Mouse (Mus musculus): ENCODE measurements around the gene Mmgt2. TPM values are rescaled to one million over a fixed set of nuclear protein-coding genes. Genes with fewer than 3 reads are reported as not detected.

Gene Mmgt2
- 82.9 and 86.3 TPM in 2 replicates for polyA plus RNA-seq (2015; fragmentation: Nextera tagmentation; extraction: Ambion mirVana)

DNA sequence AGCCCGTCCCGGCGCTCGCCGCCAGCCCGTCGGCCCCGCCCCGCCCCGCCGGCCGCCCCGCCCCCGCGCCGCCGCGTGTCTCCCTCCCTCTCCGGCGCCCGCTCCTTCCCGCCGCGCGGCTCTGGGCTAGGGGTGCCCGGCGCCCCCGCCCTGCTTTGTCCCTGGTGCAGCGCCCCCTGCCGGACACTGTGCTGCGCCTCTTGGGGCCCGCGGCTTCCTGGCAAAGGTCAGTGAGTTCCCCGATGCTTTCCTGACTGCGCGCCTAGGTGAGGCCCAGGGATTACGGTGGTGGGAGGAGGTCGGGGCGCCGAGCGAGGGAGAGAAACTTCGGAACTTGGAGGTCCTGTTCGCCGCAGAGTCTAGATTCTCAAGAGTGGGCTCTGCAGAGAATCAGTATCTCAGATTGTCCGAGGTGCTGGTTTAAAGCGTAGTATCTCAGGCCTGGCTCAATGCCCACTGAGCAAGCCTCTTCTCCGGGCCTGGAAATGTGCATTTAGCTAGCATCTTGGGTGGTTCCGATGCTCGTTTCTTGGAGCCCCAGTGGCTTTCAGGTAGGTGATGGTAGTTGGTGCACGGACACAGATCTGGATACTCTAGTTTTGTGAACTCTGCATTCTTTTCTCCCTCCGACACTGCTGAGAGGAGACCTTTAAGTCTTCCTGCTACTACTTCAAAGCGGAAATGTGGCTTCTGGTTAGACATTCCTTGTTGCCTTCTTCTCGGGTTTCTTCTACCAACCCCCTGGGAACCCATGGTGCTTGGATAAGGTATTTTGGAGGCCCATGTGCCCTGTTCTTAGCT lies at the start of gene Mmgt2:
TSS of gene Mmgt2 (plus strand) at position 74 of the 801 bp plus-strand sequence.
- H3K36me3 ChIP-seq (ENCODE audit: control insufficient read depth, insufficient read depth, low read length), result peaks cover 3% of the 10 kb centered on the region; the same call in 1 of the 2 replicates
- peak within 1 kb of the TSS; percentile 74 for H3K4me3 ChIP-seq (ENCODE audit: low read length)
- H3K4me1 ChIP-seq (ENCODE audit: control insufficient read depth, insufficient read depth, low read length), result peaks cover 37% of the 10 kb centered on the region
- H3K4me2 ChIP-seq (ENCODE audit: low read depth, low read length), result peak within 1 kb of the TSS; percentile 91
- H3K27me3 ChIP-seq (replicated peaks; ENCODE audit: control insufficient read depth, insufficient read depth, low read length), result no peaks in the 10 kb centered on the region
- H3K9me3 ChIP-seq (ENCODE audit: control insufficient read depth, low read length), result no peaks in the 10 kb centered on the region
- H3K27ac ChIP-seq (ENCODE audit: low read length), result peak within 1 kb of the TSS; percentile 93
- 2% methylated on average over 50 of the region's 53 CpGs for WGBS
- ATAC-seq, result peak; percentile 93
- H3K9ac ChIP-seq (ENCODE audit: low read depth, low read length), result peak within 1 kb of the TSS; percentile 85

DNA sequence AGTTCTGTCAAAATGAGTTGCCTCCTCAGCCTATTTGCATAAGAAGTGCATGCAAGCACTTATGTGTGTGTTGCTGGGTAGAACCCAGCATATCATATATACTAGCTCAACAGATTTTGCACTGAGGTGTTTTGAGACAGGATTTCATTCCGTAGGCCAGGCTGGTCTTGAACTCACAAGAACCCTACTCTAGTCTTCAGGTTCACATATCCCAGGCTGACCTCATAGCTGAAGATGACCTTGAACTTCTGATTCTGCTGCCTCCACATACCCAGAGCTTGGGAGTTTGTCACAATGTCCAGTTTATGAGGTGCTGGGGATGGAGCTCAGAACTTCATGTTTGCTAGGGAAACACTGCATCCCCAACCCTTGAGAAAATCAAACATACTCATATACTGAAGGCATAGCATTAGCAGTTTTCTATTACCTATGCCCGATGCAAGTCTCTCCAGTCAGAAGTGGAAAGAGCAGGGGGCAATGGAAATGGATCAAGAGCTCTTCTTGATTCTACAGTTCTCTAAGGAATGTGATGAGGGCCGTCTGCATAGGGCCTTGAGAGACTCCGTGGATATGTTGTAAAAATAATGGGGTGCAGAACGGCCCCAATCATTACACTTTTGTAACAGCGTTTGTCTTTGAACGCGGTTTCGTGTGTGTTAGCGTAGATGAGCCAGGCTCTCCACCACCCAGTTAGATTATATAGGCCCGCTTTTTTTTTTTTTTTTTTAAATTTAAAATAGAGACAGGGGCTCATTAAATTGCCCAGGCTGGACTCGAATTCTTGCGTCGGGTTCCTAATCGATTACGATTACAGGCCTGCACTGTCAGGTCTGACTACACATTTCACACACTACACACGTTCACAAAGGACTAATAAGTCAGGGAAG lies 46.5 kb upstream of the Mmgt2 start:
- 10% methylated on average over 17 of the region's 17 CpGs for WGBS
- ATAC-seq, result peak; percentile 5
- H3K4me3 ChIP-seq (ENCODE audit: low read length), result peak overlapping the region; percentile 76

DNA sequence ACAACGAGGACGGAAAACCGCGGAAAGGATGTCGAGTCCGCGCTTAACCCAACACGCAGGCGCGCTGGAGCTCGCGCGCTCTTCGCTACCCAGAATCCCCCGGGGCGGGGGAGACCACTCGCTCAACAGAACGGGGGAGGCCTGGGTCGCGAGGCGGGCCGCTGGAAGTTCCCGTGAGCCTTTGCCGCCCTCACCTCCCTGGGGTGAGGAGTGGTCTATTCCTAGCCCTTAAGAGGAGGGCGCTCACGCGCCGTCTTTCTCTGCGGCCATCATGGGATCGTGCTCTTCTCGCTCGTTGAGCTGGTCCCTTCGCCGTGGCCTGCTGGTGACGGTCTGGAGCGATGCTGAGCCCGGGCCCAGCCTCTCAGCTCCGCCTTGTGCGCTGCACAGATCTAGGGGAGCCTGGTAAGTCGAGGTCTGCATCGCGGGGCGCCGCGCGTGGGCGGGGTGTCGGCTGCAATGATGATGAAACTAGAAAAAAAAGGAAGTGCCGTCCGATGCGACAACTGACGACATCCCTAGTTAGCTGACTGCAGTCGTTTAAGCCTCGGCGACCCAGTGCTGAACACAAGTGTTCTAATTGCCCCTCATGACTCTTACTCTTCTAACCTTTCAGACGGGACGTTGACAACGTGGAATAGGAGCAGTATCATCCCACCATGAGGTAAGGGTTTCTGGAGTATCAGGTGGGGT lies 45.7 kb upstream of the Mmgt2 start:
- Histone ChIP-seq H3K4me2 (ENCODE audit: low read depth, low read length) (peak overlapping the region; percentile 65), H3K36me3 (ENCODE audit: control insufficient read depth, insufficient read depth, low read length) (peaks cover 16% of the 10 kb centered on the region; the same call in 1 of the 2 replicates), H3K27ac (ENCODE audit: low read length) (peak overlapping the region; percentile 94), H3K27me3 (replicated peaks; ENCODE audit: control insufficient read depth, insufficient read depth, low read length) (no peaks in the 10 kb centered on the region), H3K9ac (ENCODE audit: low read depth, low read length) (peak overlapping the region; percentile 94), H3K4me3 (ENCODE audit: low read length) (peak overlapping the region; percentile 76), H3K4me1 (ENCODE audit: control insufficient read depth, insufficient read depth, low read length) (peaks cover 21% of the 10 kb centered on the region), H3K9me3 (ENCODE audit: control insufficient read depth, low read length) (no peaks in the 10 kb centered on the region)
- under 1% methylated on average over 58 of the region's 58 CpGs for WGBS
- peak; percentile 92 for ATAC-seq

More for the DNA sequence above, 46.5 kb upstream of the Mmgt2 start:
- peak overlapping the region; percentile 67 for H3K9ac ChIP-seq (ENCODE audit: low read depth, low read length)
- H3K27me3 ChIP-seq (replicated peaks; ENCODE audit: control insufficient read depth, insufficient read depth, low read length), result no peaks in the 10 kb centered on the region
- H3K27ac ChIP-seq (ENCODE audit: low read length), result peak overlapping the region; percentile 63
- H3K36me3 ChIP-seq (ENCODE audit: control insufficient read depth, insufficient read depth, low read length), result peaks cover 16% of the 10 kb centered on the region; the same call in 1 of the 2 replicates
- no peaks in the 10 kb centered on the region for H3K9me3 ChIP-seq (ENCODE audit: control insufficient read depth, low read length)
- H3K4me1 ChIP-seq (ENCODE audit: control insufficient read depth, insufficient read depth, low read length), result peaks cover 21% of the 10 kb centered on the region
- H3K4me2 ChIP-seq (ENCODE audit: low read depth, low read length), result peak overlapping the region; percentile 45

DNA sequence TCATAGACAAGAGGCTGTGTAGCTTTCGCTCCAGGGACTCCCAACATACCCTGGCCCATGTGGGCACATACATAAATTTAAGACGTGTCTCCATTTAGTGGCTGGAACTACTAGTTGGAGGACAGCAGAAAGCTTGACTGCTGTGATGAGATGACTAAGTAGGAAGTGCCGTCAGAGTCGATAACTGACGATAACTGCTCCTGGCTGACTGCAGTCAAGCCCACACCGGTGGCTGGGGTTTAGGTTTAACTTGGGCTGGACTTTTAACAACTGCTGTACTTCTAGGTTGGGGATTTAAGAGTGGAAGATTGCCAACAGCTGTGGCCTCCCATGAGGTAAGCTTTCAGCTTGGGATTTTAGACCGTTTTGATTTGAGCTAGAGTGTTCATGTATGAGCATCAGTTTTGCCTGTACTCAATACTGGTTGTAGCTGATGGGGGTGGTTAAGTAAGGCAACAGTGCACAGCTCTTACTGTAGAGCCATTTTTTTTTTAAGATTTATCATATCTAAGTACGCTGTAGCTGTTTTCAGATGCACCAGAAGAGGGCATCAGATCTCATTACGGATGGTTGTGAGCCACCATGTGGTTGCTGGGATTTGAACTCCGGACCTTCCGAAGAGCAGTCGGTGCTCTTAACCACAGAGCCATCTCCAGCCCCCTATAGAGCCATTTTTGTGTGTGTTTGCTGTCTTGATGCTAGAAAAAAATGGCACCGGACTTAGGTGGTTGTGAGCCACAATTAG lies 45.0 kb upstream of the Mmgt2 start:
- peaks cover 16% of the 10 kb centered on the region; the same call in 1 of the 2 replicates for H3K36me3 ChIP-seq (ENCODE audit: control insufficient read depth, insufficient read depth, low read length)
- H3K27me3 ChIP-seq (replicated peaks; ENCODE audit: control insufficient read depth, insufficient read depth, low read length), result no peaks in the 10 kb centered on the region
- H3K9me3 ChIP-seq (ENCODE audit: control insufficient read depth, low read length), result no peaks in the 10 kb centered on the region
- peaks cover 21% of the 10 kb centered on the region for H3K4me1 ChIP-seq (ENCODE audit: control insufficient read depth, insufficient read depth, low read length)
- ATAC-seq, result peak; percentile 4; the same call in 1 of the 2 replicates
- under 1% methylated on average over 13 of the region's 13 CpGs for WGBS
- peak overlapping the region; percentile 65 for H3K4me2 ChIP-seq (ENCODE audit: low read depth, low read length)
- peak overlapping the region; percentile 76 for H3K4me3 ChIP-seq (ENCODE audit: low read length)
- peak overlapping the region; percentile 94 for H3K27ac ChIP-seq (ENCODE audit: low read length)
- H3K9ac ChIP-seq (ENCODE audit: low read depth, low read length), result peak overlapping the region; percentile 94

DNA sequence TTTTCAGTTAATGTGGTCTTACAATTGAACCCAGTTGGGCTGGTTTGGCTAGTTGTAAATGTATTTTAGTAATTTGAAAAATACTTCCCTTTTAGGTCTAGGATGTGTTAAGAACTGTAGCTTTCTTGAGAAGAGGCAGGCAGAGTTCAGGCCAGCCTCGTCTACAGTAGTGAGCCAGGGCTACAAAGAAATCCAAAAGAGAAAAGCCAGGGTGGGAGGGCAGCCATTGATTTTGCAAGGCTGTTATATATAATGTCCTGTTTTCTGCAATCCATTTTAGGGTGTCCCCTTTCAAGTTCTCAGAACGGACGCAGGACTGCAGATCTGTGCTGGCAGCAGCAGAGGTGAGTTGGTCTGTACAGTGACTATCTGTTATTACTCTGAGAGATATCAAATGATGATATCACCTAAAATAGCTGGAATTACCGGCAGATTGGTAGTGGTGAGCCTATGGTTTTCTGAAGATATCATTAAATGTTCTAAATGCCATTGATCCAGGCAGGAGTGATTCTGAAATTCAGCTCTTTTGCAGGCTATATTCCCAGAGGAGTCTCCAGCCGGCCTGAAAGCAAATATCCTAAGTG lies 44.2 kb upstream of the Mmgt2 start:
- Histone ChIP-seq H3K4me3 (ENCODE audit: low read length) (peak overlapping the region; percentile 76), H3K27me3 (replicated peaks; ENCODE audit: control insufficient read depth, insufficient read depth, low read length) (no peaks in the 10 kb centered on the region), H3K4me1 (ENCODE audit: control insufficient read depth, insufficient read depth, low read length) (peaks cover 21% of the 10 kb centered on the region), H3K4me2 (ENCODE audit: low read depth, low read length) (peak overlapping the region; percentile 65), H3K9me3 (ENCODE audit: control insufficient read depth, low read length) (no peaks in the 10 kb centered on the region), H3K27ac (ENCODE audit: low read length) (peak overlapping the region; percentile 52), H3K36me3 (ENCODE audit: control insufficient read depth, insufficient read depth, low read length) (peaks cover 16% of the 10 kb centered on the region; the same call in 1 of the 2 replicates), H3K9ac (ENCODE audit: low read depth, low read length) (peak overlapping the region; percentile 94)
- ATAC-seq, result no peak
- 7% methylated on average over 5 of the region's 5 CpGs for whole genome bisulfite sequencing

DNA sequence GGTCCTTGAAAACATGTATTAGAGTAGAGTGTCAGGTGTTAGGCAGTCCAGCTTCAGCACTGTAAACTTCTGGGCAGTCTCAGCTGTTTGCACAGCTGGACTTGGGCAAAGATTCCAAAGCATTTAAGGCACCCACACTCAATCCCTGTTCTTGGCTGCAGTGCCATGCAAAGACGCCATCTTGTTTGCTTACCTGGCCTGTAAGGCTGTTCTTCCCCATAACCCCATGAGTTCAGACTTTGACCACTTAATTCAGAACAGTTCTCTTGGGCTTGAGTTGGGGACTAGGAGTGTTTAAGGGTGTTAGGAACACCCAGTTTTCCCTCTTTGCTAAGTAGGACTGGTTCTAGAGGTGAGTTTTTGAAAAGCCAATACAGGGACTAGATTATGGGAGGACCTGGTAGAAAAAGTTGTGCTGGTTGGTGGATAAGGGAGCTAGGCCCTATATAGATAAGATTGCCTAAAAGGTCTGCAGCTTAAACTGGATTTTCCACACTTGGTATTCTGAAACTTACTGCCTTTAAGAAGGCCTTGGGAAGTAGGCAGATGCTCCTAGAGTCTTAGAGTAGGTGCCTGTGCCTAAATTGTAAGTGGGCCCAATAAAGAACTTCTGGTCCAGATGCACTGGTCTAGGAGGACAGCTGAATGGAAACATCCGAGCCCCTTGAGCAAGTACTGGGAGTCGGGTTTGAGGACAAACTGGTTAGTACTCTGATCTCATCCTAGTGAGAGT lies 43.4 kb upstream of the Mmgt2 start:
- Histone ChIP-seq H3K27ac (ENCODE audit: low read length) (0 out of 2 replicates have a peak overlapping the region, but pooled peaks have one; percentile 3), H3K4me3 (ENCODE audit: low read length) (peak overlapping the region; percentile 76), H3K27me3 (replicated peaks; ENCODE audit: control insufficient read depth, insufficient read depth, low read length) (no peaks in the 10 kb centered on the region), H3K9ac (ENCODE audit: low read depth, low read length) (peak overlapping the region; percentile 94), H3K9me3 (ENCODE audit: control insufficient read depth, low read length) (no peaks in the 10 kb centered on the region), H3K4me2 (ENCODE audit: low read depth, low read length) (peak overlapping the region; percentile 65), H3K36me3 (ENCODE audit: control insufficient read depth, insufficient read depth, low read length) (peaks cover 16% of the 10 kb centered on the region; the same call in 1 of the 2 replicates), H3K4me1 (ENCODE audit: control insufficient read depth, insufficient read depth, low read length) (peaks cover 21% of the 10 kb centered on the region)
- ATAC-seq, result 0 out of 2 replicates have a peak, but pooled peaks have one; percentile 3
- 28% methylated on average over 3 of the region's 3 CpGs for WGBS

DNA sequence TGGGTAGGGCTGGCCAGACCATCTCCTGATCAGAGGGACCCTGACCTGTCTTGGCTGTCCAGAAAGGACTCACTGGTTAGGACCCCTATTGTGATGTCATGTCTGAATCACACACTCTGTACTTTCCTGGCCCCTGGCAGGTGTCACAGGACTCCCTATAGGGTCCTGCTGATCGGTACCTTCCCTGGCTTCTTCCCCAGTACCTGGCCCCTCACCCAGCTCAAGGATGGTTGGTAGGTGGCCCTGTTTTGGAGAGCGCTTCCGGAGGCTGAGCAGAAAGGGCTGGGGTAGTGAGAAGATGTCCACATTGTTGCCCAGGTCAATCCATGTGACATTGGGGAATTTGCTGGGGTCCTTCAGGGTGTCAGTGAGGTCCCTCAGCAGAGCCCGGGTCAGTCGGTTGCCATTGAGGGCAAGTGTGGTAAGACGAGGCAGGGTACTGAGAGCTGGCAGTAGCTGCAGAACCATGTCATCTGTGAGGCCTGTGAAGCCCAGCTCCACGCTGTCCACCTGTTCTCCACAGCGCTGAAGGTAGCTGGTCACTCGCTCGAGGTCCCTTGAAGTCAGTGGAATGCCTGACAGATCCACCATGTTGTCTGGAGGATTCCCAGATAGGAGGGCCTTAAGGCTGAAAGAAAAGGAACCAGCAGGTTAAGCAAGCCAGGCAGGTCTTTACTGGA lies 42.7 kb upstream of the Mmgt2 start:
- ATAC-seq, result no peak
- Histone ChIP-seq H3K27ac (ENCODE audit: low read length) (peak overlapping the region; percentile 40), H3K4me2 (ENCODE audit: low read depth, low read length) (peak overlapping the region; percentile 65), H3K27me3 (replicated peaks; ENCODE audit: control insufficient read depth, insufficient read depth, low read length) (no peaks in the 10 kb centered on the region), H3K9me3 (ENCODE audit: control insufficient read depth, low read length) (no peaks in the 10 kb centered on the region), H3K4me3 (ENCODE audit: low read length) (no peak overlapping the region; the same call in 1 of the 2 replicates), H3K4me1 (ENCODE audit: control insufficient read depth, insufficient read depth, low read length) (peaks cover 21% of the 10 kb centered on the region), H3K9ac (ENCODE audit: low read depth, low read length) (peak overlapping the region; percentile 50), H3K36me3 (ENCODE audit: control insufficient read depth, insufficient read depth, low read length) (peaks cover 16% of the 10 kb centered on the region; the same call in 1 of the 2 replicates)
- WGBS, result 48% methylated on average over 10 of the region's 10 CpGs
